Mouse (Mus musculus) CD4-positive, CD25-positive, alpha-beta regulatory T cell, adult 2 months (primary cell): Measurements from ENCODE around the gene Cdh24.

ENCODE experiments used
- DNase-seq: peaks from one replicate; pipeline ENCODE4 v3.0.0-alpha.2; 2012; ENCODE audit warnings: low read depth, low spot score

Cdh24 gene

DNA sequence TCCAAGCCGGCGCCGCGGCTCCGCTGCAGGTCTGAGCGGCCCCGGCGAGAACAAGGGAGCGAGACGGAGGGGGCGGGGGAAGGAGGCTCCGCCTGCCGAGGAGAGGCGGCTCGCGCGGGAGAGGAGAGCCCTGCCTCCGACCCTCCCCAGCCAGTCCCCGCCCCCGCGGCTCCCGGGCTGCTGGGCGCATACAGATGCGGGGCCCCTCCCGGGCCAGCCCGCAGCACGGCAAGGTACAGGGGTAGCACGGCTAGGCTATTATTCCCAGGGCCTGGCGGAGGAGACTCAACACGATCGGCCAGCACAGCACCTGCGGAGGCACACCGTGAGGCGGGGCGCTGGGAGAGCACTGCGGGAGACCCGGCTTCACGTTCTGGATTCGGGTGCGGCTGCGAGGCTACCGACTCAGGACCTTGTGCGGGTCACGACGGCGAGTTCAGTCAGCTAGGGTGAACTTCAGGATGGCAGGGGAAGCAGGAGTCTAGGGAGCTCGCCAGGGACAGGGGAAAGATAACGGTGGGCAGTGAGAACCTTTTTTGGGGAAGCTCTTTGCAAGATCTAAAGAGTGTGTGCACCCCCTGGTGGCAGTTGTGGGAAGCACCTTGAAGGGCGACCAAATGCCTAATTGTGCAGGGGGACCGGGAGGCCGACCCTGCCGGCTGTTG lies at the start of gene Cdh24:
TSS of gene Cdh24 (minus strand) at position 60 of the 665 bp plus-strand sequence.
- peak; percentile 92 for DNase-seq

DNA sequence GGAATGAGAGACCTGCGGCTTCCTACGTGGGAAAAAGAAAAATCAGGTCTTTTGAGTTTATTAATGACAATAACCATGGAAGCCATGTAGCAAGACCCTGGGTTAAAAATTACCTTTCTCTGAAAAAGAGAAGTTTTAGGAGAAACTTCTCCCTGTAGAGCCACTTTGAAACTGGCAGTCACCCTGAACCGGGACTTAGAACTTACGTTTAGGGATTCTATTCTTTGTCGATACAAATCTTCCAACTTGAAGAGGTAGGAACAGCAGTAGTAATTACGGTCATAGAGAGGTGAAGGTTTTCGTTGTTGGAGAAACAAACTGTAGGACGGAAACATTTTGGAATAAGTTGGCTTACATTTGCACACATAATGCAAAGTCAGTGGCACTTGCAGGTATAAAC lies 46.1 kb upstream of the Cdh24 start:
- DNase-seq: no peak

DNA sequence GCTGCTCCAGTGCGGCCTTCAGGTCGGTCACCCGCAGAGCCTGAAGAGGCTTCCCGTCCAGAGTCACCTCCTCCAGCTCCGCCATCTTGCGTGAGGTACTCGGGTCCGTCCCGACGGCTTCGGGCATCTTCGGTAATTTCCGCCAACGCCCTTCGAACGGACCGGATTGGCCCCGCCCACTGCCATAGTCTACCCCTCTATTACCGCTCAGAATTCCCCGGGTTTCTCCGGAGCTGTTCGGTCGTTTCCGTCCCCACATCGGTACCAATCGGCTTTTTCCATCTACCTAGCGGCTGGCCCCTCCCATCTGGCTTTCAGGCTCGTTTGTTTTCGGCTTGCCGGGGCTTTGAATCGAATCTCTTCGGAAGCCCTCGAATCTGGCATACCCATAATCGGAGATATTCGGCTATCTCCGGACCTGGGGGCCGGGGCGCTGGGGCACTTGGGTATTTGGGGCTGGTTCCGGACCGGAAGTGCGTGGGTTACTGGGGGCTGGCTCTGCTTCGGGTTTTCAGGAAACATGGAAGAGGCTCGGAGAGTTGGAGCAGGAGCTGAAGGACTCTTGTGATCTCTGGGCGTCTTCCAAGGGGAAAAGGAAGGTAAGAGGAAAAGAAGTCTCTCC lies 45.5 kb upstream of the Cdh24 start, which contains the start of gene Acin1:
TSS of gene Acin1 (minus strand) at position 410 of the 622 bp plus-strand sequence.
- peak; percentile 100 for DNase-seq

DNA sequence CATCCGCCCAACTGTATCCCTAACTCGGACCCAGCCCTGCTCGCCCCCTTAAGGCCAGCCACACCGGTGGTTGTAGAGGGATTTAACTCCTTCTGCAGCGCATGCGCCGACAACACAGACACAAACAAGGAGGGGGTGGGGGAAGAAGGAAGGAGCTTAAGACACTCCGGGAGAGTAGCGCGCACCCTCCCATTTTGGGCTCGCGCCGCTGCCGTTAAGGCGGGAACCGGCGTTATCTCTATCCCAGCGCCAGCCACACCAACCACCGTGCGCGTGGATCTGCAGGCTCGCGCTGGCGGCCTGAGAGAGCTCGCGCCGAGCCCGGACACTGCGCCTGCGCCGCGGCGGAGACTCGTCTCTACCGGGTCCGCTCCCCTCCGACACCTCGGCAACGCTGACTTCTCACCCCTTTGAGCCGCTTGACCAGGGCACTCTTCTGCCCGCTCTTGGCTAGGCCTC lies 44.9 kb upstream of the Cdh24 start, which contains the start of gene 1700123O20Rik:
TSS of gene 1700123O20Rik (plus strand) at position 154 of the 459 bp plus-strand sequence.
- DNase-seq: peak; percentile 87

DNA sequence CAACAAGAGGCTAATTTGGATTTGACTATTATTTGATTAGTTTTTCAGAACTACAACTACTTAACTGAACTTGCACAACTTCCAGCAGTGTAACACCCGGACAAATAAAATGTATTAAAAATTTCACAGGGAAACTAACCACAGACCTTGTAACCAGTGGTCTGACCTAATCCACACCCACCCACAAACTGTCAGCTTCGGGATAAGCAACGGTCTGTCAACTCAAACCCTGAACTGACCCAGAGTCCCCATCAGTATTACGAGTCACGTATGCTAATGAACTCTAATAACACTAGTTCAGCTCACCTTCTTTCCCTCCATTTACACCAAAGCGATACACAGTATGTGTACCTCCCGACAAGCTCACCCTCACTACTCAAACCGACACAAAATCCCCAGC lies 44.3 kb upstream of the Cdh24 start:
- DNase-seq: no peak

DNA sequence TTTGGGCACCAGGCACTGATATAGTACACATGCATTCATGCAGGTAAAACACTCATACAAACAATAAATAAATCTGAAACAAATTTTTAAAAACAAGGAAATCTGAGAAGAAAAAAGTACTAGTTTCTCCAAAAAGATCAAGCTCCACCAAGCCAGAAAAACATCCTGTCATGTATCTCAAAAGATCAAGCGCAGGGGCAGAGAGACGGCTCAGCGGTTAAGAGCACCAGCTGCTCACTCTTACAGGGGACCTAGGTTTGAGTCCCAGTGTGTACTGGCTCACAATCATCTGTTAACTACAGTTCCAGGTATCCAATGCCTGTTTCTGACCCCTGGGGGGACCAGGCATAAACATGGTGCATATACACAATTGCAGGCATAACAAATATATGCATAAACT lies 41.2 kb upstream of the Cdh24 start:
- DNase-seq: peak; percentile 45

DNA sequence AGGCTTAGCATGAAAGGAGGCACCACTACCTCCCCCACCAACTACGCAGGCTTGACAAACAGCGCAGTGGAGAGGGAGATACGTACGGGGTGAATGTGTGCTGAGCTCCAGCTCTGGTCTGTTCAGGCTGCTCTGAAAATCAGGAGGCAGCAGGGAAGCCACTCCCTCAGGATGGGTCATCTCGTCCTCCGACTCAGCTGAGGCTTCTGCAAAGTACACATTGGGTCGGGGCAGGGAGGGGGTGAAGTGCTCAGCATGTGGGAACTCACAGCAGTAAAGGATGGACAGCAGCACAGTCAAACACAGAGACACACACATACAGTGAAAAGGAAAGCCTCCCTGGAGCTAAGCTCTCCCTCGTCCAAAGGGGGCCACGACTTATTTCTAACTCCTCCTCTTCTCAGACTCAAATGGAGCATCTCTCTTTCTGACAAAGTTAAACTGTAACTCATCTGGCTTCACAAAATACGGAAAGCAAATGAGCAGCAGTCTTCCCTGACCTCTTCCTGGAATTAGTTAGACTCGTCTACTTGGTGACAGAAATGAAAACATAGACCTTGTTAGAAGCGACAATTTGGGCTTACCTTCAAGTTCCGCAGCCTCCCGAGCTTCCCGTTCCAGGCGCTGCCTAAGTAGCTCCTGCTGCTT lies 37.6 kb upstream of the Cdh24 start:
- DNase-seq: no peak

DNA sequence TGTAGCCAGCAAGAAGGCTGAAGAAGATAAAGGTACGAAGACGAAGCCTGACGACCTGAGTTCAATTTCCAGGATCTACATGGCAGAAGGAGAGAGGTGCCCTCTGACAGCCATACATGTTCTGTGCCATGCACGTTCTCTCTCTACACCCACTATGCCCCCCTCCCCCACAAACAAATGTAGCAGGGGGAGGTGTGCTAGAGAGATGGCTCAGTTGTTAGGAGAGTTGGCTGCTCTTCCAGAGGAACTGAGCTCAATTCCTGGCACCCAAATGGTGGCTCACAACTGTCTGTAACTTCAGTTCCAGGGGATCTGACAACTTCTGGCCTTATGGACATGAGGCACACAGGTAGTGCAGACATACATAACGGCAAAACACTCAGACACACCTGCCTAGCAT lies 35.1 kb upstream of the Cdh24 start:
- DNase-seq: no peak

DNA sequence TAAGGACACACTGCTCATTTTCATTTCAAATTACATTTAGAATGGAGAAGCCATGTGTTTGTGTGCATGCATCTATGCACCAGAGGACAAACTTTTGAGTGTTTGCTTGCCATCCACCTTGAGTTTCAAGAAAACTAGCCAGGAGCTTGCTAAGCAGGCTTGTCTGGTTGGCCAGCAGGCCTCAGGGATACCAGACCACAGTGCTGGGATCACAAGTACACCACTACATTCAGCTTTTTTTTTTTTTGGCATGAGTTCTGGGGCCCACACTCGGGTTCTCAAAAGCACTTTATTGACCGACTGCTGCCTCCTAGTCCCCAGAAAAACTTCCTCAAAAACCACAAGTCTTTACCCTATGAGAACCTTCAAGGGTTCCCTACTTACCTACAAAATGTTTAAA lies 33.2 kb upstream of the Cdh24 start:
- DNase-seq: no peak

DNA sequence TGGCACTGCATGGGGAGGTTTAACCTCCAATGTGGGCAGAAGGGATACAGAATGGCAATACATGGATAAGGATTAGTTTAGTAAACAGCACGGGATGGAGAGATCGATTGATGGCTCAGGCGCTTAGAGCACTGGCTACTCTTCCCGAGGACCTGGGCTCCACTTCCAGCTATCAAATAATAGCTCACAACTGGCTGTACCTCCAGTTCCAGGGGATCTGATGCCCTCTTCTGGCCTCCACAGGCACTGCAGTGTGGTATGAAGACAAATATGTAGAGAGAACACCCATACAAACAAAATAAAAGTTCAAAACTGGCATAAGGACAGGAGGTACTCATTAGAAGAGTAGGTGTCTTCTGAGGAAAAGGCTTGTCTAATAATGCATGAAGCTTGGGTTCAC lies 28.2 kb upstream of the Cdh24 start:
- DNase-seq: peak; percentile 67

DNA sequence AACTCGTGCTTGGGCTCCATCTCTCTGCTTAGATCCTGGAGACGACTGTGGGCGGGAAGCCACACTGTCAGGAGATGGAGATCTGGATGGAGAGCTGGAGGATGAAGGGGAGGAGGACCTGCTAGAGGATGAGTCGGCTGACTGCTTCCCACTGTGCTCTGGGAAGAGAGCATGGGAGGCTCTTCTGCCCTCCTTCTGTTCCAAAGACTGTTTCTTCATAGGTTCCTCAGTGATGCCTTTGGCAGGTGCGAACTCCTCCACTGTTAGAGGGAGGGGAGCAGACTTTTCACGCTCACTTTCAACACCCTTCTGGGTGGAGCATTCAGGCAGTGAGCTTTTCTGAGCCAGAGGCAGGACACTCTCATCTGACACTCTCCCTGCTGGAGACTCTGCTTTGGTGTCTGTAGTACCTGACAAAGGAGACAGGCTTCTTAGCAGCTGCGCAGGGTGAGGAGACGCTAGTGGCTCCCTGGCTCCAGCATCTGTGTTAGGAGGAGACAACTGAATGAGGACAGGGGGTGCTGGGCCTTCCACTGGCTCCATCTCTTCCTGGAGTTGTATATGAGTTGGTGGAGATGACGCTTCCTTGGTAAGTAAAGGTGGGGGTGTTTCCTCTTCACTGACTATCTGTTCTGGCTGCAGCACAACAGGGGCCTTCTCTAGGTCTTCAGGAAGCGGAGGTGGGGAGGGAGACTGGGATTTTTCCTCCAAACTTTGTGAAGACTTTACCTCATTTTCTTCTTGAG lies 23.5 kb upstream of the Cdh24 start:
- no peak for DNase-seq

DNA sequence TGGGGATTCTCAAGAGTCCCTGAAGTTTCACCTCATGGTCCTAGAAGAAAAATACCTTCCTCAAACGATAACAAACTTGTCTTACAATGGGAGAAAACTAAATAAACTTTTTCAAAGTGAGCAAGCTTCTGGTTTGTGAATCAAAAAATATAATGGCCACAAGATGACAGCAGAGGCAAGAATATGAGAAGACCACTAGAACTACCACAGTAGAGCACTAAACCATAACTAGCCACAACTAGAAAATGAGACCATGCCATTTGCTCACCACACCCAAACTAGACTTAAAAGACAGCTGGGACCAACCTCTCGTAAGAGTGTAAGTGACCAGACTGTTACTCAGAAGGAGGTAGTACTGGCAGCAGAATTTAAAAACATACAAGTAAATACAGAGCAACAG lies 18.8 kb upstream of the Cdh24 start:
- no peak for DNase-seq

DNA sequence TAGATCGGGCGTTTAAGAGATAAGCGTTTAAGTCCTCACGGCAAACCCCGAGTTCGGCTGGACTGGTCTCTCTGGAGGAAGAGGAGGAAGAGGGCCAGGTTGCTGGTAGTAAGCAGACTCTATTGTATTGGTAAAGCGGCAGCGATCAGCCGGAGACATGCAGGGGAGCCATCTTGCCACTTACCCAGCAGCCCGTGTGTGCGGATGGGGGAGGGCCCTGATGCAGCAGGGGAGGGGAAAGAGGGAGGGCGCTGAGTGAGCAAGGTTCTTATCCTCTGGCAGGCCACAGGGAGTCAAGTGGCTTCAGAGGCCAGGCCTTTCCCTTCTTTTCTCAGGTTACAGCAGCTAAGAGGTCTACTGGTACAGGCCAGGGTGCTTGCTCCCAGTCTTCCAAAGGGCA lies 12.3 kb upstream of the Cdh24 start:
- DNase-seq: peak; percentile 91

DNA sequence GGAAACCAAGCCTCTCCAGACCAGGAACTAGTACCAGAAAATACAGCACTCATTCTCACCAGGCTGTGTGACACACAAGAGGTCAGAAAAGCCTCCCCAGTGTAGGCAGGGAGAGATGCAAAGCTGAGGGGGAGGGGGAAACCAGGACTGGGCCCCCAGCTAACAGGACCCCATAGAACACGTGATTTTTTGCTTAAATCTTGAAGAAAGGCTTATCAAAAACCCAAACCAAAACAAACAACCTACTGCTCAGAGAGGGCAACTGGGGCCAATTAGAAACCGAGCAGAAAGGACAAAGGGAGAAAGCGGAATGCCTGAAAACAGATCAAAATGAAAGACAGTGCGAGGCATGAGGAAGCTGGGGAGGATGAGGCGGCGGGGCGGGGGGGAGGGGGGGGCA lies 11.6 kb upstream of the Cdh24 start:
- no peak for DNase-seq

DNA sequence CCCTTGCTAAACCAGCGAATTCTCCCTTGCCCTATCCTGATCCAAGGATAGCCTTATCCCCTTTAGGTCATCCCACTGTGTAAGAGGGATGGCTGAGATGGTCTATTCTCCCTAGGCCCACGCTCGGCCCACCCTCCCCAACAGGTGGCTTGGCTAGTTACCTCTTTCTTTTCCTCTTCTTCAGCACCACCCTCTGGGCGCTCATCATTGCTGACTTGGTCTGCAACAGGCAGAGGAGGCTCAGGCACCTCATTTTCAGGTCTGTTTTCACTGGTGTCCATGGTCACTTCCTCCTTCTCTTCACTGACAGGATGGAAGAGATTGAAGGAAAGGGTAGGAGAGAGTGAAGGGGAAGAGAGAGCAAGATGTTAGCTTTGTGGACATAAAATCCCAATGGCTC lies 10.4 kb upstream of the Cdh24 start:
- DNase-seq: no peak

DNA sequence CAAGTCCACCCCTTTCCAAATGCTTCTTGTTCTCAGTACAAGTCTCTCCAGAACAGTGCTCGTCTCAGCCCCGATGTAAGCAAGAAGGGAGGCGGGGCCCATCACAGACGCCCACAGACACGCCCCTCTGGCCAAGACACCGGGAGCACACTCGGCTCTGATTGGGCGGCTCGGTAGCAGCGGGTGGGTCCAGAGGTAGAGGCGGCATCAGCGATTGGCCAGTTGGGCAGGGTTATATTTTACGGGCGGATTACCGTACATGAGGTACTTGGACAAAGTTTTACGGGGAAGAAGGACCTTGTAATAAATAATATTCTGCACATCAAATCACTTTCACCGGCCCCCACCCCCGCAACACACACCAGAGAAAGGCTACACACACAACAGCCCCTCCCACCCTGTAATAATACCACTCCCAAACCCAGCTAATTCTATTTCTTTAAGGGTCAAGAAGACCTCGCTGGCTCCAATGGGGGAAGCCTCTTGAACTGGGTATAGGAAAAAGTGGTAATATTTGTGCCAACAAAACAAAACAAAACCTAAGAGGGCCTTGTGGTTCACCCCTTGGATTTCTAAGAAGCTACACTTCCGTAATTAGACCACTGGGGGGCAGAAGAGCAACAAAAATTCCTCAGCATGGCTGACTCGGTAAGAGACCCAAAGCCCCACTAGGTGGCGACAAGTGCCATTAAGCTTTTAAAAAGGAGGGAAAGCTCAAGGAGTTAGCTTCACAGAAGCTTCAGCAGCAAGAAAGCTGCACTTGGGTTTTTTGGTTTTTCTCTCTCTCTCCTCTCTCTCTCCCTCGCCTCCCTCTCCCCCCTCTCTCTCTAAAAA lies 9.7 kb upstream of the Cdh24 start:
- peak; percentile 94 for DNase-seq

DNA sequence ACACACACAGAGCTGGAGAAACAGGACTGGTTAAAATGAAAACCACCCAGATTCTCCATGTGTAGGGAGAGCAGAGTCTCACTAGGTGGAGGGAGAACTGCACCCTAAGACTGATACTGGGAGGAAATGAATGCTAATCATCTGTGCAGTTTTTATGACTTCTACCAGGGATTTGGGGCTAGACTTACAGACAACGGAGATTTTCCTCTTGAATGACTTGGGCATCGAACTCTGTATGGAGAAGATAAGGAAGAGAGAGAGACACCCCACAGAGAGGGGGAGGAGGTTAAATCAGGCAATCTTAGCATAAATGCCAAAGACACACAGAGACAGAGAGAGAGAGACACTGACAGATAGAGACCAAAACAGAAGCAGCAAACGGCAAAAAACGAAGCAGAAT lies 6.7 kb upstream of the Cdh24 start:
- DNase-seq: no peak

DNA sequence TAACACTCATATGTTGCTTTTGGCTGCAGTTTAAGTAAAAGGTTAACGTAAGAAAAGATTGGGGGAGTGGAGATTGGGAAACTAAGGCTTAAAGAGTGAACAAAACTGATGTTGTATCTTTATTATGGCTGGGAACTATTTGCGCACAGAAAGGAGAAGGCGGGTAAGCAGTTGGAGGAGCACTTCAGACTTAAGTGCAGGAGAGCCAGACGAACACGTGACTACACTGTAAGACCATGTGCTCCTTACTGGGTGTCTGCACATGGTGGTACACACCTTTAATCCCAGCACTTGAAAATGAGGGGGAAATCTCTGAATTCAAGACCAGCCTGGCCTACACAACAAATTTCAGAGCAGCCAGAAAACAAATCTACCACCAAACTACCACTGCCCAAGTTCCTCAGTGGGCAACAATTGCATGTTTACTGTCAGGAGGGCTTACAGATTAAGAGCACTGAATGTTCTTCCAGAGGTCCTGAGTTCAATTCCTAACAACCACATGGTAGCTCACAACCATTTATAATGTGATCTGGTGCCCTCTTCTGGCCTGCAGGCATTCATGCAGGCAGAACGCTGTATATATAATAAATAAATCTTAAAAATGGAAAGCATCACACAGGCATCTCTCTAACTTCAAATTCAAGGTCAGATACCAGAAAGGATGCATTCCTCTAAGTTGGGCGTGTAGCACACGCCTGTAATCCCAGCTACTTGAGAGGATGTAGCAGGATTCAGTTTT lies 5.9 kb upstream of the Cdh24 start:
- DNase-seq: no peak

DNA sequence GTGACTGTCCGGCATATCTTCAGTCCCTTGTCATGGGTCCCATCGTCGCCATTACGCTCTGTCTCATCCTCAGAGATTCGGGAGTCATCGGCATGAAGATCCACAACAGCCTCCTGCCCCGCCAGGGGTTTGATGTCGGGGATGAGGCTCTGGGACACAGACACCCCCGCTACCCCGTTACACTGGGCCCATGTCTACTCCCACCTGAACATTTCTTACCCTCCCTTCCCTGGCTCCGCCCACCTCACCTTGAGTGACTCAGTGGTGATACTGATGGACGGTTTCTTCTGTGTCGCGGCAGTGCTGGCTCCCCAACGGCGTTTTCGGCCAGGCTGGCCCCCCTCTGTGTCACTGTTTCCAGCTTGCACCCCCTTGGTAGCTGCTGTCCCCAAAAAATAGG lies 5.3 kb upstream of the Cdh24 start:
- no peak for DNase-seq

DNA sequence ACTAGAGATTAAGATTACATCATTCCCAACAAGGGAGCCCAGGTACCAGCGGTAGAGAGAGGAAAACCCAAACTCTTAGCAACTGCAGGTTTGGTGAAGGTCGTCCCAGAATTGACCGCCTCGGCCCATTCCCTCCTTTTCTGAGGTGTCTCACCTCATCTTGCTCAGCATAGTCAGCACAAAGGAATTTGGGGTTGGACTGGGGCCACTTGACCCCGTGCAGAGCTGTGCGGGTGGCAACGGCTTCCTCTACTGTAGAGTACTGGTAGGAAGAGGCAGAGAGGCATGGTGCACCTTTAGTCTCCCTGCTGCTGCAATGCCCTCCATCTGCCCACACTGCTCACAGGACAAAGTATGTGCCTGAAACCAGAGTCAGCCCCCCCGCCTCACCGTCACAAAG lies 3.1 kb upstream of the Cdh24 start:
- DNase-seq: no peak

DNA sequence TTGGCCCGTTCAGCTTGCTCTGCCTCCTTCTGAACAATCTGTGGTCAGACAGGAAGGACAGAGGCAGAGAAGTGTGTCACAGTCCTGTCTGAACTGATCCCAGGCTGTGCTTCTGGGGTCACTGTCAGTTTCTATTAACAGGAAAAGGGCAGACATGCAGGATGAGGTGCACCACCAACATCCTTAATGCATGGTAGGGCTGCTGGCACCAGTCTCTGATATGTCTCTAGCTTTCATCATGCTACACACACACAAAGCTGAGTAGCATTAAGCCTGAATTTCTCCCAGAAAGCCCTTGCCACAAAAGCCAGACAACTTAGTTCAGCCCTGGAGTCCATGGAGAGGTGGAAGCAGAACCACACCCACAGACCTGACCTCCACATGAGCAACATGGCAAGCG lies 1.8 kb upstream of the Cdh24 start:
- no peak for DNase-seq
